Mouse (Mus musculus): Measurements from ENCODE around the gene Bscl2.

DNA sequence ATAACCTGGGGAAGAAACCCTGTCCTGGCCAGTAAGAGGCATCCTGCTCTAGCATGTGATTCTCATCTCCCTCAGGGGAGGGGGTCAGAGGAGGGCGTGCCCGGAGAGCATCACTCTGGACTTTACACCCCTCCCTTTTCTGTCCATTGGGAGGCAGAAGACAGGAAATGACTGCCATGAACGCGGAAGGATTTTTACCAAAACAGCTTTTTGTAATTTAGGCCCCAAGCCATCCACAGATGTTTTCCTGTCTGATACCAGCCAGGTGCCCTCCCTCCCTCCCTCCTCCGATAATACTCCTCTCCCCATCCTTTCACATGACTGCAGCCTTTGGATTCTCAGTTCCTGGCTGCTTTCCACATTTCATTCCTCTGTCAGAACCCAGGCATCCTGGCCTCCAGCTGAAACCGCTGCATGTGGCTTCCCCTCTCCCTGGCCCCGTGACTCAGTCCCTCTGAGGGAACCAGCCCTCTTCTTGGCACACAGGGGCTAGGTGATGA, 13.2 kb downstream of the Bscl2 start, which contains the start of gene Lrrn4cl:
- TF ChIP-seq CTCF (IDR thresholded peaks at IDR 0.05; ENCODE audit: borderline replicate concordance, insufficient read depth, low read depth, low read length) (no peak), POLR2A (IDR thresholded peaks at IDR 0.05; ENCODE audit: borderline replicate concordance, insufficient read depth, low read length) (no peak)
